Mouse (Mus musculus): ENCODE measurements around the gene Neurl2. TPM values are rescaled to one million over a fixed set of nuclear protein-coding genes. Genes with fewer than 3 reads are reported as not detected.
A peak's percentile ranks its signal among the peaks of the same experiment; 100 is the strongest.

Neurl2 gene
- polyA plus RNA-seq, 1 experiment, result 31.7 TPM

- no peak for DNase-seq
- Histone ChIP-seq H3K4me3 (ENCODE audit: control insufficient read depth, insufficient read depth, low read length) (no peak overlapping the region), H3K27me3 (ENCODE audit: control insufficient read depth, insufficient read depth, low read length) (no peaks in the 10 kb centered on the region), H3K4me1 (replicated peaks; ENCODE audit: control insufficient read depth, insufficient read depth, low read length) (peaks cover 12% of the 10 kb centered on the region), H3K27ac (ENCODE audit: control insufficient read depth, insufficient read depth, low read length) (no peak overlapping the region), H3K36me3 (ENCODE audit: control insufficient read depth, insufficient read depth, low read length) (no peaks in the 10 kb centered on the region)
- WGBS, result 70% methylated on average over 1 of the region's 1 CpGs
- no peak for TF ChIP-seq CTCF (IDR thresholded peaks at IDR 0.05; ENCODE audit: borderline replicate concordance, control insufficient read depth, extremely low read depth, insufficient read depth, low read length, poor library complexity)
- no peak for TF ChIP-seq POLR2A (IDR thresholded peaks at IDR 0.05; ENCODE audit: control insufficient read depth, extremely low read depth, insufficient read depth, low read length, poor library complexity)
Measured at GRCm38 (mm10) chr2:164874239-164874769, 41.0 kb upstream of the Neurl2 start.

GRCm38 (mm10) chr2:164873621-164874020 lies 40.4 kb upstream of the Neurl2 start:
- WGBS, result 56% methylated on average over 3 of the region's 3 CpGs
- Histone ChIP-seq H3K27ac (ENCODE audit: control insufficient read depth, insufficient read depth, low read length) (no peak overlapping the region), H3K27me3 (ENCODE audit: control insufficient read depth, insufficient read depth, low read length) (no peaks in the 10 kb centered on the region), H3K36me3 (ENCODE audit: control insufficient read depth, insufficient read depth, low read length) (no peaks in the 10 kb centered on the region), H3K4me3 (ENCODE audit: control insufficient read depth, insufficient read depth, low read length) (no peak overlapping the region), H3K4me1 (replicated peaks; ENCODE audit: control insufficient read depth, insufficient read depth, low read length) (peaks cover 13% of the 10 kb centered on the region)
- DNase-seq, result no peak
- no peak for TF ChIP-seq POLR2A (IDR thresholded peaks at IDR 0.05; ENCODE audit: control insufficient read depth, extremely low read depth, insufficient read depth, low read length, poor library complexity)
- no peak for TF ChIP-seq CTCF (IDR thresholded peaks at IDR 0.05; ENCODE audit: borderline replicate concordance, control insufficient read depth, extremely low read depth, insufficient read depth, low read length, poor library complexity)

GRCm38 (mm10) chr2:164871602-164872303 lies 38.5 kb upstream of the Neurl2 start:
- WGBS, result 66% methylated on average over 6 of the region's 6 CpGs
- DNase-seq, result no peak
- no peak for TF ChIP-seq POLR2A (IDR thresholded peaks at IDR 0.05; ENCODE audit: control insufficient read depth, extremely low read depth, insufficient read depth, low read length, poor library complexity)
- TF ChIP-seq CTCF (IDR thresholded peaks at IDR 0.05; ENCODE audit: borderline replicate concordance, control insufficient read depth, extremely low read depth, insufficient read depth, low read length, poor library complexity), result no peak

GRCm38 (mm10) chr2:164868491-164868890 lies 35.2 kb upstream of the Neurl2 start:
- Histone ChIP-seq H3K4me3 (ENCODE audit: control insufficient read depth, insufficient read depth, low read length) (no peak overlapping the region), H3K4me1 (replicated peaks; ENCODE audit: control insufficient read depth, insufficient read depth, low read length) (peaks cover 12% of the 10 kb centered on the region), H3K27ac (ENCODE audit: control insufficient read depth, insufficient read depth, low read length) (no peak overlapping the region; the same call in 1 of the 2 replicates), H3K36me3 (ENCODE audit: control insufficient read depth, insufficient read depth, low read length) (no peaks in the 10 kb centered on the region), H3K27me3 (ENCODE audit: control insufficient read depth, insufficient read depth, low read length) (no peaks in the 10 kb centered on the region)
- WGBS, result 25% methylated on average over 7 of the region's 7 CpGs
- no peak for TF ChIP-seq CTCF (IDR thresholded peaks at IDR 0.05; ENCODE audit: borderline replicate concordance, control insufficient read depth, extremely low read depth, insufficient read depth, low read length, poor library complexity)
- DNase-seq, result no peak

More at GRCm38 (mm10) chr2:164871602-164872303, 38.5 kb upstream of the Neurl2 start:
- Histone ChIP-seq H3K27ac (ENCODE audit: control insufficient read depth, insufficient read depth, low read length) (no peak overlapping the region), H3K4me1 (replicated peaks; ENCODE audit: control insufficient read depth, insufficient read depth, low read length) (peaks cover 14% of the 10 kb centered on the region; the same call in 1 of the 2 replicates), H3K36me3 (ENCODE audit: control insufficient read depth, insufficient read depth, low read length) (no peaks in the 10 kb centered on the region), H3K27me3 (ENCODE audit: control insufficient read depth, insufficient read depth, low read length) (no peaks in the 10 kb centered on the region), H3K4me3 (ENCODE audit: control insufficient read depth, insufficient read depth, low read length) (no peak overlapping the region)

GRCm38 (mm10) chr2:164867566-164867965 lies 34.3 kb upstream of the Neurl2 start:
- 91% methylated on average over 7 of the region's 7 CpGs for WGBS
- no peak overlapping the region for H3K27ac ChIP-seq (ENCODE audit: control insufficient read depth, insufficient read depth, low read length)
- no peak for DNase-seq

GRCm38 (mm10) chr2:164866741-164867551 lies 33.7 kb upstream of the Neurl2 start:
- WGBS, result 53% methylated on average over 16 of the region's 16 CpGs
- no peak for DNase-seq
- Histone ChIP-seq H3K4me3 (ENCODE audit: control insufficient read depth, insufficient read depth, low read length) (no peak overlapping the region), H3K4me1 (replicated peaks; ENCODE audit: control insufficient read depth, insufficient read depth, low read length) (peaks cover 12% of the 10 kb centered on the region), H3K27ac (ENCODE audit: control insufficient read depth, insufficient read depth, low read length) (peak overlapping the region; percentile 29; the same call in 1 of the 2 replicates), H3K27me3 (ENCODE audit: control insufficient read depth, insufficient read depth, low read length) (no peaks in the 10 kb centered on the region), H3K36me3 (ENCODE audit: control insufficient read depth, insufficient read depth, low read length) (no peaks in the 10 kb centered on the region)
- TF ChIP-seq POLR2A (IDR thresholded peaks at IDR 0.05; ENCODE audit: control insufficient read depth, extremely low read depth, insufficient read depth, low read length, poor library complexity) (no peak), CTCF (IDR thresholded peaks at IDR 0.05; ENCODE audit: borderline replicate concordance, control insufficient read depth, extremely low read depth, insufficient read depth, low read length, poor library complexity) (no peak)

More at GRCm38 (mm10) chr2:164867566-164867965, 34.3 kb upstream of the Neurl2 start:
- Histone ChIP-seq H3K27me3 (ENCODE audit: control insufficient read depth, insufficient read depth, low read length) (no peaks in the 10 kb centered on the region), H3K36me3 (ENCODE audit: control insufficient read depth, insufficient read depth, low read length) (no peaks in the 10 kb centered on the region), H3K4me3 (ENCODE audit: control insufficient read depth, insufficient read depth, low read length) (no peak overlapping the region), H3K4me1 (replicated peaks; ENCODE audit: control insufficient read depth, insufficient read depth, low read length) (peaks cover 12% of the 10 kb centered on the region)
- TF ChIP-seq POLR2A (IDR thresholded peaks at IDR 0.05; ENCODE audit: control insufficient read depth, extremely low read depth, insufficient read depth, low read length, poor library complexity), result no peak
- peak; percentile 75; the same call in 1 of the 2 replicates for TF ChIP-seq CTCF (IDR thresholded peaks at IDR 0.05; ENCODE audit: borderline replicate concordance, control insufficient read depth, extremely low read depth, insufficient read depth, low read length, poor library complexity)
